Mouse (Mus musculus): ENCODE measurements around the gene 1700020A23Rik. TPM values are rescaled to one million over a fixed set of nuclear protein-coding genes. Genes with fewer than 3 reads are reported as not detected.
"Not testable (repeated sequence)": the region's sequence is repeated elsewhere in the genome, so short reads cannot be mapped to it uniquely, and the experiment has no call there.

Gene 1700020A23Rik
- total RNA-seq (2015) (not detected in 2 replicates), total RNA-seq (2017) (not detected in 2 replicates)

DNA sequence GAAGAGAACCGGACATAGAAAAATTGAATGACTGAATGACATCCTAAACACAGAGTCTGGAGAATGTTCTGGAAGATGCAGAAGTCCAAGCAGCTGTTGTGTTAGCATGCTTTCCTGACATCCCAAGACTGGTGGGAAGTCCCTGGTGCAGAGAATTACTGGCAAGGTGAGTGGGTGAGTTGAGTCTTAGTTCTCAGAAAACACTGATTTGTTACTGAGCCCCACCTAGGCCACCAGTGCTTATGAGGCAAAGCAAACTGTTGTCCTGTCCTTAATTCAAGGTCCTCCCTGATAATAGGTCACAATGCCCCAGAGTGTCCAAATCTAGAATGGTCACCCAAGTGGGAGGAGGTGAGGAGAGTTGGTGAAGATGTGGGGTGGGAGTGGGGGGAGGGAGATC, at the start of gene 1700020A23Rik, which contains the start of gene Gm28372:
TSS of gene 1700020A23Rik (plus strand) at position 321 of the 400 bp plus-strand sequence.
TSS of gene Gm28372 (plus strand) at position 301 of the 400 bp plus-strand sequence.
- no peak for ATAC-seq (replicated peaks; ENCODE audit: poor library complexity)

DNA sequence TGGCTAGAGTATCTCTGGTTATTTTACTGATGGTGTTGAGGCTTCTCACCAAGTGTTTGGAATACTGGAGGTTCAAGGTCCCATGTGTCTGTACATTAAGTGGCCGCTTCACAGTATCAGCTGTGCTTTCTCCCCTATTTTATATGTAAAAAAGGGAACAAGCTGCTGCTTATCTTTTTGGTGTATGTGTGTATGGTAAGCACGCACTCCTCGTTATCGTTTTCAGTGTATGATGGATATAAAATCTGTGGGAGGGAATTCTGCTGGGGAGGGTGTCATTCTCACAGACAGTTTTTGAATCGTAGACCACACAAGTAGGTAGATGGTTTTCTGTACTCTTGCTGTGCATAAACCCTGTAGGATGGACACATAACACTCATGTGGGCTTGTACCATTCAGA, 47.5 kb upstream of the 1700020A23Rik start:
- ATAC-seq (replicated peaks; ENCODE audit: poor library complexity) = no peak

DNA sequence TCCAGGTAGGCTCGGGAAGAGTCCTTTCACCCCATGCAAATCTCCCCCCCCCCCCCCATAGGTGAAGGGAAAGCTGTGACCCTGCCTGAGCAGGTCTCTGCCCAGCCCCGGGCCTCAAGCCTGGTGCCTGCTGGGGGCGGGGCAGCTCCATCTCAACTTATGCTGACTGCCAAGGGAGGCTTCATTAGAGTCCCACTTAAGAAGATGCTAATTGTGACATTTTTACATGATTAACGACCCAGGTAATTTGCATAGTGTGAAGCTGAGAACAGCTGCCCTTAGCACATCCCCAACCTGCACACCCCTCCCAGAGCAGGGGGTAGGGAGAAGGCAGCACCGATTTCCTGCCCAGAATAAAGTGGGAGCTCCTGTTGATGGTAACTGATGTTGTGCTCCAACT, 46.2 kb upstream of the 1700020A23Rik start:
- ATAC-seq (replicated peaks; ENCODE audit: poor library complexity) = no peak

DNA sequence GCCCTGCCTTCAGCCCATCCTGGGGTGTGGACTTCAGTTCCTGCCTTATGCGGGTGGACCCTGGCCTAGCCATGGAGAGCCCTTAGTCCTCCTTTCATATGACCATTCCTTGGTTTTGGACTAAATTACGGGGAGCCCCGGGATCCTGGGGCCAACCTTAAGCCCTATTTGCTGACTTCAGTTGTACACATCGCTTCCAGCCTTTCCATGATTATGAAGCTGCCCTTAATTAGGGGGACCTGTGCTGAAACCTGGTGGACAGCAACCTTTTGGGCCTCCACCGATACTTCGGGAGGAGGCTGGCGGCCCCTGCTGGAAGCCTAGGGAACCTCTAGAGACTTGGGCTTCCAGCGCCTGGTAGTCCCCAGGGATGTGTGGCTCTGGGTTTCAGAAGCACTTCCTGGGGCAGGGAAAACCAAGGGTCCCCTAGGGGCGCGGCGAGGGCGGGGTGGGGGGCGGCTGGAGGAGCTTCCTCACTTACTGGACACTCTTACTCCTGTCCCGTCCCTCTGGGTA, 42.5 kb upstream of the 1700020A23Rik start:
- ATAC-seq (replicated peaks; ENCODE audit: poor library complexity) = peak; percentile 79

DNA sequence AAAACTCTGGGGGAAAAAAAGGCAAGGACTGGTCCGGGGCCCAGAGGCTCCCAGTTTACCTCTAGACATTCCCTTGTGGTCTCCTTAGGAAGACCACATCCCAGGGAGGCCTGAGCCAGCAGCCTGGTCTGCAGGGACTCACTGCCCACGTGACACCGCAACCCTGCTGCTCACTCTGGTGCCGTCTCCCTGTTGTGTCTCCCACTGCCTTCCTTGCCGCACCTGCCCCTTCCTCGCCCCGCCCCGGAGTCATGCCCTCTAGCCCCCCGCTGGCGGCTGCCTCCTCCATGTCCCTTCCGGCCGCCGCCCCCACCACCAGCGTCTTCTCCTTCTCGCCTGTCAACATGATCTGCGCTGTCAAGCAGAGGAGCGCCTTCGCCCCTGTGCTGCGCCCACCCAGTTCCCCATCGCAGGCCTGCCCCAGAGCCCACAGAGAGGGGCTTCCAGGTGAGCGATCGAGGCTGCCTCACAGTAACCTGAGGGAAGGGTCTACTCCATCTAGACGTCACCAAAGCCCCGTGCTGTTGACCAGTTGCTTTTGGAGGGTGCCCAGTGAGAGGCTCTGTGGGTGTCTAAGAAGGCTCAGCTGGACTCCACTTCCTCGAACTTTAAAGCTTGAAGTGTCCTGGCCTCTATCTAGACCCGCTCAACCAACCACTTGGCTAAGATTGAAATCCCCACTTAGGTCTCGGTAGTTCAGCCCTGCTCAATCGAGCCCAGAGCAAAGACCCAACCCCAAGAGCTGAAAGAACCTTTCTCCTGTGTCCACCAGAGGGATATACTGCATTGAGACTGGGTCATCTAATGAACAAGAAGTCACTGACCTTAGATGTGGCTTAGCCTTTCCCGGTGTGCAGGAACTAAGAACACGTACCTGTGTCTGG, 39.6 kb upstream of the 1700020A23Rik start:
- ATAC-seq (replicated peaks; ENCODE audit: poor library complexity) = peak; percentile 33

DNA sequence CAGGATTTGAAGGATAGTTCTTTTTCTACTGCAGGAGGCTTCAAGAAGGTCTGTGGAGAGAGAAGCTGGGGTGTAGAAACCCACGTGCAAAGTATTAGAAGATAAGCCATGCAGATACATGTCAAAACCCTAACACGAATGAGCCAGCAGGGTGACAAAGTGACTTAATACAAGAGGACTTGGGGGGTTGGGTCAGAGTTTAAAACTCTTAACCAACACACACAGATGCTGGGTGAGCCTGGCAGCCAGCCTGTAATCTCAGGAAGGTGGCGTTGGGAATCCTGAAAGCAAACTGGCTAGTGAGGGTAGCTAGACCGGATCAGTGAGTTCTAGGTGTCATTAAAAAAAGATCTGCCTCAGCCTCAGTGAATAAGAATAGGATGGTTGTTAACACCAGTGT, 37.7 kb upstream of the 1700020A23Rik start:
- no peak for ATAC-seq (replicated peaks; ENCODE audit: poor library complexity)

DNA sequence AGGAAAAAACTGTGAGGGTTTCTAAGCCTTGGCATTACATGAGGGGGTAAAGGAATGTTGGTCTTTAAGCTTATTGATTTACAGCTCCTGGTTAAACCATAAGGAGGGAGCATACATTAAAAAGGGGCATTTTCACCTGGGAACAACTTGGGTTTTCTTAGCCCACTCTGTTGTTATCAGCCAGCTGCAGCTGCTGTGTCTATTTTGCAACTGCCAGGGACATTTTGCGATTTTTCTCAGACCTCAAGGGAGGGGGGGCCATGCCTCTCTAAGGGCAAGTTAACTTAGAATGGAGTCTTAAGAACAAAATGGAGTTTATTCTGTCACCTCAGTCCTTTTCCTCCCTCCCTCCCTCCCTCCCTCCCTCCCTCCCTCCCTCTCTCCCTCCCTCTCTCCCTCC, 32.0 kb upstream of the 1700020A23Rik start:
- not testable (repeated sequence) for ATAC-seq (replicated peaks; ENCODE audit: poor library complexity)

DNA sequence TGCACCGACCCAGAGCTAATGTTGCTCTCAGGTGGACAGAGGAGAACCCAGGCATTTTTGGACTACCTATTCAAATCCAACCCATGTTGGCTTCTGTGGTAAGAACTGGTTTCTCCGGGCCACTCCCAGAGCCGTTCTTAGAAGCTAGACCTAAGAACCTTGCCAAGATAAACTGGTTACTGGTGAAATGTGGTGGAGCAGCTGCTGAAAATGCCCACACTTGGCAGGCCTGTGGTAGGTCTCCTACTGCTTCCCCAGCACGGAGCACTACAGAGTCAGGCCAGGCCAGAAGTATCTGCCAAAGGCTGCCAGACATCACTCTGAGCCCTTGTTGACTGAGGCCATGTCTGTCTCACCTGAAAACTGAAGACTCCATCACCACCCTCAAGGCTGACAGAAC, 30.1 kb upstream of the 1700020A23Rik start:
- peak; percentile 29; the same call in 1 of the 2 replicates for ATAC-seq (replicated peaks; ENCODE audit: poor library complexity)

DNA sequence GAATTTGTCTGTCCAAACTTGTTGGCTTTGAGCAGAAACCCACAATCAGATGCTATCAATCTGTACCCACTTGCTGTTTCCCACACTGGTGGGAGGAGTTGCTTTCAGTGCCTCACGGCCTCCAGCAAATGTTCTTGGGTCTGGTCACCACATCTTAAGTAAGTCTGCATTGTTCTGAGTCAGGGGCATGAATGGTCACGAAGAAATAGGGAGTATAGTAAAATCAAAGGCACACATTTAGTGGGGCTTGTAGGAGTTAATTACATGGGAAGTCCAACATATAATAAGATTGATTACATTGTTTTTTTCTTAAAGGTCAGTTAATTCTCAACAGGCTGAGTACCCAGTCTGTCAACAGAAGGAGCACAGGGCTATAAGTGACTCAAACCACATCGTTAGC, 21.9 kb upstream of the 1700020A23Rik start:
- no peak for ATAC-seq (replicated peaks; ENCODE audit: poor library complexity)

DNA sequence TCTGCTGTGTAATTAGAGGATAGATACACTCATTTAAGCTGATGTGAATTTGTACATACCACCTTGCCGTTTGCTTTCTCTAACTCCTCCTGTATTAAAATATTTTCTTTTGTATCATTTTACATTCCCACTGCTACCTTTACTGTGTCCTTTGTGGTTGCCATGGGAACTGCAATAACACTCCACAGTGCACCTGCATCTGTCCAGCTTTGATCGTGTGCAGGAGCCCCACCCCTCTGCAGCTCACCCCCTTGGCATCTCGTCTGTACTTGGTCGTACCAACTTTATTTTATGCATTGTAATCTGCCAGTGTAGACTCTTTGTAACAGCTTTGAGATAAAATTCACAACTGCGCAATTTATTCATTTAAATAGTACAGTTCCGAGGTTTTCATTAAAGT, 21.2 kb upstream of the 1700020A23Rik start:
- no peak for ATAC-seq (replicated peaks; ENCODE audit: poor library complexity)

DNA sequence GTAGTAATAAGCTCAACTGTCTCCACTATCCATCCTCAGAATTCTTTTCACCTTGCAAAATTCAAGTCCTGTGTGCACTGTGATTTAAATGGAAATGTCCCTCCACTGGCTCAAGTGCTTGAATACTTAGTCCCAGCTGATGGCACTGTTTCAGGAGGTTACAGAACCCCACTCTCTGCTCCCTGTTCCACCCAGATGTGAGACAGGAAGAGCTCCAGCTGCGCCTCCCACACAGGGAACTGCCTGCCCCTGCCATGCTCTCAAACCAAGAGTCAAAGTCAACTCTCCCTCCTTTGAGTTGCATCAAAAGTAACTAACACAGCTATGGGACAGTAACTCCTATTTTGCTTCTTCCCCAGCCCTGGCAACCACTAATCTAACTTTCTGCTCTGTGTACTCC, 18.8 kb upstream of the 1700020A23Rik start:
- no peak for ATAC-seq (replicated peaks; ENCODE audit: poor library complexity)

DNA sequence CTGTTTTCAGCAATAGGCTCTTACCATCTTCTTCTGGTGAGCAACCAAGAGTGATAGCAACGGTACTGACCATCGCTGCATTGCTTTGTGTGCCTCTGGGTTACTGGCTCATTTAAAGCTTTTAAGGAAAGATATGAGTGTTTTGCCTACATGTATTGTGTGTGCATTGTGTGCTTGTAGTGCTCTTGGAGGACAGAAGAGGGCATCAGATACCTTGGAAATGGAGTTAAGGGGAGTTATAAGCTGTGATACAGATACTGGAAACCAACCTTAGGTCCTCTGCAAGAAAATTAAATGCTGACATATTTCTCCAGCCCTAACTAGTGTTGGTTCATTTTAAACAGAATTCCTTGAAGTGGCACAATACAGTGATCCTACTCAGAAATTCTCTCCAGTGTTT, 16.3 kb upstream of the 1700020A23Rik start:
- ATAC-seq (replicated peaks; ENCODE audit: poor library complexity) = peak; percentile 89

DNA sequence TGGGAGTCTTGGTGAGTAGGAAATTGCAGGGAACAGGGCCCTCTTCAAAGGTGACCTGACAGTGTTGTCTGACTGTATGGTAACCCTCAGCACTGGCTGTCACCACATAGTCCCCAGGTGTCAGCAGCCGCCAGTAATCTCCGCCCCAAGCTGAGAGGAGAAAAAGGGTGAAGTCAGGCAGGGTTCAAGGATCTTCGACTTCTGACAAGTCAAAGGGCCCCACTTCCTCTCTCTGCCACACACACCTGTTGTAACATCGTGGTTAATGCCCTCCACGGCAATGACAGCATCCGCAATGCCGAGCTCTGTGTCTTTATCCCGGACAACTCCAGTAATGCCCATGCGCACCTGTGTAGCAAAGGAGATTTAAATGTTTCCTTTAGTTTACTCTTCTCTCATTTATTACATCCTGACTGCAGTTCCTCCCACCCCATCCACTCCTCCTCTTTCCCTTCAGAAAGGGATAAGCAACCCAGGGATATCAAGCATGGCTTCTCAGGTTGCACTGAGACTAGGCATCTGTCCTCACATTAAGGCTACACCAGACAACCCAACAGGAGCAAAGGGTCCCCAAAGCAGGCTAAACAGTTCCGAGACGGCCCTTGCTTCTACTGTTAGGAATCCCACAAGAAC, 13.9 kb upstream of the 1700020A23Rik start:
- ATAC-seq (replicated peaks; ENCODE audit: poor library complexity) = no peak

DNA sequence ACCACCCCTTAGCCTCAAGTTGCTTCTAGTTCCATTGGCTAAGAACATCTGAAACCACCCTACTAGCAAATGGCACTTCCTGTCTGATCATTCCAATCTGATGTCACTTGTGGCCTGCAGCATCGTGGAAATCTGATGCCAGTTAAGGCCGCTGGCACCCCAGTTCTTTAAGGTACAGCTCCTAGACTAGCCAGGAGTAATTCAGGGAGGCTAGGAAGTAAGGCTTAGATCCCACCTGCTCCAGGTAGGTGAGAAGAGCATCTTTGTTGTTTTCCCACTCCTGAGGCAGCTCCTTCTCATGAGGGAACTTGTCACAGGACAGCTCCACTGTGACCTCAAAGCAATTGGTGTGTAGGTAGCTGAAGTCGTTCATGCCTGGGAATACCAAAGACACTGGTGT, 12.2 kb upstream of the 1700020A23Rik start:
- no peak for ATAC-seq (replicated peaks; ENCODE audit: poor library complexity)

DNA sequence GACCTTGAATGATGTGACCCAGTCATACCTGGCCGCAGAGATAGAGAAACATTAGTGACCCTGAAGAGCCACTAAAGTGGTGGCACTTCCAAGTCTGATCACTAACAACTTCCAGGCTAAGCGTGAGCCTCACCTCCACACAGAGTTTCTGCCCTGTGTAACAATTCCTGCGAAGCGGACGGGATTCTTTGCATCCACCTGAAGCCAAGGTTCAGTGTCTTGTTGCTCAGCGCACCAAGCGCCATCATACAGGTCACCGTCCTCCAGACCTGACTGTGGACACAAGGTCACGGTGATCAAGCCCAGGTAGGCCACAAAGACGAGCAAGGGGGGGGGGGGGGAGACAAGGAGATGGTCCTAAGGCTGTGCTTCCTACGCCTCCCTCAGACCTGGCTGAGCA, 9.4 kb upstream of the 1700020A23Rik start:
- no peak for ATAC-seq (replicated peaks; ENCODE audit: poor library complexity)

DNA sequence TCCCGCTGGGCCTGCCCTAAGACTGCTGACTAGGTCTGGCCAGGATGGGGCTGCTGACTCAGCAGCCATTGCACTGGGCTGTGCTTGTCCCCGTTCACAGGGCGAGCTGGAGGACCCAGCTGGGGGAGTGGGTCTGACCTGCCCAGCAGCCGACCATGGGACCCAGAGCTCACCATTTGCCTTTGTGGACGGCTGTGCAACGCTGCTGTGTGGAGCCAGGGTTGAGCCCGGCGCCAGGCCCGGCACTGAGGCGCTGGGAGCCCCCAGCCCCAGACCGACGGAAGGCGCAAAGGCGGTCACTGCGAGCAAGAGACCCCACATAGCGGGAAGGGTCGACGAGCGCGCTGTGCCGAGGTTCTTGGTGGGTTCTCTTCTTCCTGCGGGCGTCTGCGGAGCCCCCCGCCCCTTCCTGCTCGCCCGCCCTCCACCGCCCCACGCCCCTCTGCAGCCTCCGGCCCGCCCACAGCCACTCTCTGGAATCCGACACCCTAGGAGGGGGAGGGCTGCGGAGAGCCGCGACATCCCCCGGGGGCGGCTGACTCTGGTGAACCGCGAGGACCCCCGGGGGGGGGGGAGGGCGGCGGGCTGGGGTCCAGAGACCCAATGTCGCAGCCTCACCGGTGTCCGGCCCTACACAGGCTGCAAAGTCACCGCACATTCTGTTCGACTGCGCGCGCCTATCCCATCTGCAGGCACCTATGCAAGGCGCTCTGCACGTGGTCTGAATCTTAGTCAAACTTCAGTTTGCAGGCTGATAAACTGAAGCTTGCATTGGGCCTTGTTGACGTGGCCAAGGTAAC, 7.7 kb upstream of the 1700020A23Rik start, which contains the start of gene Cpxm1:
TSS of gene Cpxm1 (minus strand) at position 389 of the 800 bp plus-strand sequence.
- ATAC-seq (replicated peaks; ENCODE audit: poor library complexity) = peak; percentile 56

DNA sequence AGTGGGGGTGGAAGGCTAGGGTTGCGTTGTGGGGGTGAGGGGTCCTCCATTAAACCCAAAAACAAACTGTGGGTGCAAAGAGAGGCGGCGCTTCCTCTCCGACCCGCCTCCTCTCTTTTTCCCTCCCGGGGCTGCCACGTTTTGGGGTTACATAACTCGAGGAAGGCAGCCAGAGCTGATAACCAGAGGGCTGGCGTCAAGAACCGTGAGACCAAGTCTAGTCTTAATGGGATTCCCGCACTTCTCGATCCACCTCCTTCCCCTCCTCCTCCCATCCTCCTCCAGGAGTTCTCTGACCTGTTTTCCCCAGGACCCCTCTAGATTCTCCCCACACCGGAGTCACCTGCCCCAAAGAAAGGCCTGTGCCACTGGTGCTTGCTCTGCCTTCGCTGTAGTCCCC, 7.0 kb upstream of the 1700020A23Rik start:
- ATAC-seq (replicated peaks; ENCODE audit: poor library complexity) = peak; percentile 62

DNA sequence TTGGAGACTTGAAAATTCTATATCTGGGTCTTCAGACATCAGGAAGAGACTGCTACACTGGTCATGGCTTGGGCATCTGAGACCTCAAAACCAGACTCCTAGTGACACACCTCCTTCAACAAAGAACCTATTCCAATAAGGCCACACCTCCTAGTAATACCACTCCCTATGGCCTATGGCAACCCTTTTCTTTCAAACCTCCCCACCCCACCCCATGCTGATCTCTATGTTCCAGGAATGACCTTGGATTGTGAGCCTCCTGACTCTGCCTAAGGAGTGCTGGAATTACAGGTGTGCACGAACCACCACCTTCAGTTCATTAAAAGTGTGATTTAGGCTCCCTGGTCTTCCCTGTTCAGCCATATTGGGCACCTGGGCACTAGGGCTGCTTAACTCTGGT, 5.0 kb upstream of the 1700020A23Rik start:
- ATAC-seq (replicated peaks; ENCODE audit: poor library complexity) = no peak

DNA sequence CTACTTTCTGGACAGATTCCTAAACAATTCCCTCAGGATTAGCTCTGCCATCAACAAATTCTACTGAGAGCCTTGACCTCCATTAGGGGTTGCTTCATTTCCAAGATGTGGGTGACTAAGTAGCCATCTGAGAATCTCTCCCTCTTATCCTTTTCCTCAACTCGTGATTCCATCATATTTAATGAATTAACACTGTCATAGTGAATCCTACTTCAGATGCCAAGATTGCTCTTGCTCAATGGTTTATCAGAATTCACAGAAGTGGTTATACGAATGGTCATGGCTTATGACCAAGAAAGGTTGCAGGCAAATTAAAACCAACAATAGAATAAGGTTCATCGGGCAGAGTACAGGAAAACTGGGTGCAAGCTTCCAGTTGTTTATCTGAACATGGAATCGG, 3.2 kb upstream of the 1700020A23Rik start:
- no peak for ATAC-seq (replicated peaks; ENCODE audit: poor library complexity)

DNA sequence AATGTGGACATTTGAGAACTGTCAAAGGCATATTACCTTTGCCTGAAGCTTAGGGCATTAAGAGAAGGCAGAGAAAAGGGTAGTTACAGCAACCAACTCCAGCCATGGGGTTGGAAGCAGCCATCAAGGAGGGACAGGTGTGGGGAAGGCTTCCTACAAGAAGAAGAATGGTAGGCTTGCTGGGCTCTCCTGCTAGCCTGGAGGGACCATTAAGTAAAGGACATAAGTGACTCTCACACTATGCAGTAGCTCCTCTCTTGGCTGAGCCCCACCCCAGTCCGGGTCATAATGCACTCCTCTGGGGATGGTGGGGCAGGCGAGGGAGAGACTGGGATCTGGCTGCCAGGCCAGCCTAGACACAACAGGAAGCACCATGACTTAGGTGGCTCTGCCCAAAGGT, 1.1 kb downstream of the 1700020A23Rik start, which contains the start of gene Tmem239:
TSS of gene Tmem239 (plus strand) at position 301 of the 400 bp plus-strand sequence.
- ATAC-seq (replicated peaks; ENCODE audit: poor library complexity) = no peak

DNA sequence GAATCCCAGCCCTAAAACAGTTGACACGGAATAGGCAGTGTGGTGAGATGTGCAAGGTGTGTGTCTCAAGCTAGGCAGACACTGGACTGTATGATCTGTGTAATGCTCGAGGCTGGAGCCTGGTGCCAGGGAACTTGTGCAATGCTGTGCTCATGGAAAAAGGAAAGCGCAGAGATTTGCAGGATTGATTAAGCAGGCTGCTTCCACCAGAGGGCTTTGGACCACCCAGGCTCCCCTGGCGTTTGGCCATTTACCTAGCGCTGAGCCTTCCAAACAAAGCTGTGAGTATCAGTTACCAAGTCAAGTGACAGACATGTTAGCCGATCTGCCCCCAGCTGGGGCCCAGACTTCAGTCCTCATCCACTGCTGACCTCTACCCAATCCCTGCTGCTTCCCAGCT, 3.1 kb downstream of the 1700020A23Rik start:
- ATAC-seq (replicated peaks; ENCODE audit: poor library complexity) = no peak
